Mouse (Mus musculus) lung, postnatal 0 days (tissue): ENCODE measurements around the gene Efs.

ENCODE experiments used
- CTCF ChIP-seq: IDR thresholded peaks from 2 replicates; pipeline ENCODE4 v1.5.1; 2016; ENCODE audit warnings: antibody characterized with exemption, mild to moderate bottlenecking
- EP300 ChIP-seq: IDR thresholded peaks from 2 replicates; pipeline ENCODE4 v1.6.1; 2016; ENCODE audit warnings: antibody characterized with exemption, mild to moderate bottlenecking, control low read depth

GRCm38 (mm10) chr14:54932645-54933150 lies 6.8 kb upstream of the Efs start, which contains the start of gene Il25:
- TF ChIP-seq CTCF (no peak), EP300 (no peak)
